Mouse (Mus musculus) olfactory bulb, adult 2 months (tissue): Measurements from ENCODE around the gene Noto.

Experiments used
- CTCF ChIP-seq: fragments of 200-500 bp; IDR thresholded peaks from 2 replicates; pipeline ENCODE4 v1.5.1; 2012; ENCODE audit warnings: low read depth, mild to moderate bottlenecking, low read length, moderate library complexity; ENCODE audit not compliant: insufficient read depth
- POLR2A ChIP-seq: fragments of 200-500 bp; IDR thresholded peaks from 2 replicates; pipeline ENCODE4 v1.6.1; 2012; ENCODE audit warnings: mild to moderate bottlenecking, low read depth, low read length, moderate library complexity; ENCODE audit not compliant: insufficient read depth

DNA sequence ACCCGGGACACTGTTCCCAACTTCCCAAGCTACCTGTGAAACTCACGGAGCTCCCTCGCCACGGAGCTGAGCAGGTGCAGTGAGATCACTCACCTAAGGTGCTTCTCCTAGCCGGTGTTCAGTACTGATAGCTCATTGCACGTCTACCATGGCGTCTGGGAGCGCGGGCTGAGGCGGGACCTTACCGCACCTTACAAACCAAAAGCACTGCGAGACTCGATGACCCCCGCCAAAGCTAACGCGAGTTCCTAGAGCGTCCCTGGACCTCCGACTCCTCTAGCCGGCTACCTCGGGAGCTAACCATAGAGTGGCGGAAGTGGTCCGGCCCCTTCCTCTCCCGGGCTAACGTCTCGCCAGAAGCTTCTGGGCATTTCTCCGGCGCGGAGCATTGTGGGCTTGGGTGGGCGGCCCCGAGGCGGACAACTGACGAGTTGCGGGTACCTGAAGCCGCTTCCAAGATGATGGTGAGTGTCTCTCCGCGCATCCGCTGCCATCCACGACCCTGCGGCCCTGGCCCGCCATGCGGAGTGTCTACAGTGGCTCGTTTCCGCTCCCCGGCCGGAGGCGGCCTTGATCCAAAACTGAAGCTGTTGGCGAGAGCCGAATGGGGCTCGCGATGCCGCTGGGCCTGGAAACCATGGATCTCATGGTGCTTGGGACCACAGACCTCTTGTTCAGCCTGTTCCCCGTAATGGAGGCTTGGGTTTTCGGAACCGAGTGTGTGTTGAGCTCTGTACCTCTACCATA lies 28.2 kb downstream of the Noto start, which contains the start of gene Pradc1:
- TF ChIP-seq CTCF (0 out of 2 replicates have a peak, but pooled peaks have one; percentile 3), POLR2A (peak; percentile 56)
